Mouse (Mus musculus) myocyte (in vitro differentiated cells): ENCODE measurements around the gene Dnah2.

Experiments used
- E2F4 ChIP-seq: IDR thresholded peaks from one replicate; pipeline ENCODE4 v1.6.1; 2011; ENCODE audit warnings: mild to moderate bottlenecking, control low read depth, moderate library complexity; ENCODE audit not compliant: insufficient read depth
- MAX ChIP-seq: IDR thresholded peaks from one replicate; pipeline ENCODE4 v1.6.1; 2011; ENCODE audit warnings: low read depth, mild to moderate bottlenecking, control low read depth
- MYOD1 ChIP-seq, 3 experiments: IDR thresholded peaks; one replicate each; pipeline ENCODE4 v1.6.1; 2011; ENCODE audit warnings: control low read depth in 2 of 3, low read depth in 2 of 3, mild to moderate bottlenecking in 2 of 3, moderate library complexity in 1 of 3; ENCODE audit not compliant: insufficient read length in 2 of 3, control insufficient read depth in 1 of 3
- MYOG ChIP-seq, 3 experiments: IDR thresholded peaks; one replicate each; pipeline ENCODE4 v1.6.1; 2011; ENCODE audit warnings: control low read depth in 2 of 3, low read depth in 2 of 3, mild to moderate bottlenecking in 2 of 3; ENCODE audit not compliant: insufficient read length in 2 of 3, control insufficient read depth in 1 of 3, insufficient read depth in 1 of 3
- POLR2A ChIP-seq: IDR thresholded peaks from one replicate; pipeline ENCODE4 v1.6.1; 2011; ENCODE audit warnings: low read depth, mild to moderate bottlenecking, control low read depth, moderate library complexity; ENCODE audit not compliant: insufficient read length
- POLR2AphosphoS2 ChIP-seq: IDR thresholded peaks from one replicate; pipeline ENCODE4 v1.6.1; 2011; ENCODE audit warnings: low read depth, control low read depth; ENCODE audit not compliant: insufficient read length
- REST ChIP-seq: IDR thresholded peaks from one replicate; pipeline ENCODE4 v1.6.1; 2011; ENCODE audit warnings: mild to moderate bottlenecking, control low read depth, moderate library complexity; ENCODE audit not compliant: insufficient read depth, insufficient read length
- TCF12 ChIP-seq: IDR thresholded peaks from one replicate; pipeline ENCODE4 v1.6.1; 2011; ENCODE audit warnings: mild to moderate bottlenecking, control low read depth; ENCODE audit not compliant: poor library complexity, insufficient read depth, severe bottlenecking
- USF1 ChIP-seq: IDR thresholded peaks from one replicate; pipeline ENCODE4 v1.6.1; 2011; ENCODE audit warnings: low read depth, mild to moderate bottlenecking, control low read depth, moderate library complexity

DNA sequence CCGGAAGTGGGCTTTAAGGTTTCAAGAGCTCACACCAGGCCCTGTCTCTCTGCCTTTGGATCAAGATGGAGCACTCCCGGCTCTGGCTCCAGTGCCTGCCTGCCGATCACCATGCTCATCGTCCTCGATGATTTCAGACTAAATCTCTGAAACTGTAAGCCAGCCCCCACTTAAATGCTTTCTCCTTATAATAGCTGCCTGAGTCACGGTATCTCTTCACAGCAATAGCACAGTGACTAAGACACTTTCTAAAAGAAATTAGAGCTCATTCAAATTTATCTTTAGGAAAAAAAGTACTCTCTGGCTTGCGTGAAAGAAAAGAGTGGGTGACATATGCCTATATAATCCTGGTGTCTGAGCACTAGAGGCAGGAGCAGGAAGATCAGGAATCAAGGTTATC, 84.9 kb downstream of the Dnah2 start:
- TF ChIP-seq POLR2A (no peak), POLR2AphosphoS2 (no peak), TCF12 (no peak), MYOG (IDR thresholded peaks at IDR 0.05; ENCODE audit: control insufficient read depth in 1 of 3, insufficient read depth in 1 of 3, insufficient read length in 2 of 3, low read depth in 2 of 3) (no peak), MAX (no peak), E2F4 (no peak), REST (no peak), USF1 (no peak), MYOD1 (IDR thresholded peaks at IDR 0.05; ENCODE audit: control insufficient read depth in 1 of 3, insufficient read length in 2 of 3, low read depth in 2 of 3) (no peak)
